Mouse (Mus musculus): ENCODE data around the gene Sirt2.

Sirt2 gene

DNA sequence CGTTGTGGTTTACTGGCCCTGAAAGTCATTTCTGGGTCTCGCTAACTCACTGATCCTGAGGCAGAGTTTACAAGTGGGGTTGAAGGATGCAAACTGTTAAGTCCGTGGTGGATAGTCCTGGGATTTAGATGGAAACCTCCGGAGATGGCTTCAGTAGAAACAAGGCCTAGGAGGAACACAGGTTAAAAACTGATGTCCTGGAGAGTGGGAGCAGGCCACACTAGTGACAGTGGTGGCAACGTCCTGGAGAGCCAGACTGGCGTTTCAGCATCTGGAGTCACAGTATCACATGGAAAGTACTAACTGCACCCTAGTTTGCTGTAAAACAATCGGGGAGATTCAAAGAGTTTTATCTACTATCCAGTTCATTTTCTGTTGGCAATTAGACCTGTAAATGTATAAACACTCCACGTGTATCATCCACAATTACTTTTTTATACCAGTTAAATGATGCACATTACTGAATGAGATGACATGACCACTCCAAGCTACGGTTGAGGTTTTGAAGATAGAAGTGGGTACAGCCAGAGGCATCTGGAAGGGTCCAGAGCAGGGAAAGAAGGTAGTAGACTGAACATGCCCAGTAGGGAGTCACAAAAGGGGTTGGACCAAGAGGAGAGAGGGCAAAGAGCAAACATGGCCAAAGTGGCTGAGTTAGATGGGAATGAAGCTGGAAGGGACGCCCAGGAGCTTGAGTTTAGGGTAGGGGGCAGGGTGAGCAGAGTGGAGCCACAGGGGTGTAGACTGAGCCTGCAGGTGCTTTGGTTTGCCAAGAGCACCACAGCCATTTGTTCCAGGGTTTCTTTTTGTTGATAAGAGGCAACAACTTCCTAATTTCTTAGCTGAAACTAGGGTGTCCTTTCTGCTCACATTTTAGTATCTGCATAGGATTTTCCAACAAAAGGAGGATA lies 56.7 kb downstream of the Sirt2 start:
- in situ Hi-C loops (cut with MboI; ENCODE audit: unreplicated experiment in 2 of 2) = loop anchor here in 1 of 2 experiments (5.0 to 25.0 kb wide), 3 partner anchors 446 to 1361 kb away; partner anchors contain the start of genes Gm26920, Sertad3, Zfp260 and Zfp566

DNA sequence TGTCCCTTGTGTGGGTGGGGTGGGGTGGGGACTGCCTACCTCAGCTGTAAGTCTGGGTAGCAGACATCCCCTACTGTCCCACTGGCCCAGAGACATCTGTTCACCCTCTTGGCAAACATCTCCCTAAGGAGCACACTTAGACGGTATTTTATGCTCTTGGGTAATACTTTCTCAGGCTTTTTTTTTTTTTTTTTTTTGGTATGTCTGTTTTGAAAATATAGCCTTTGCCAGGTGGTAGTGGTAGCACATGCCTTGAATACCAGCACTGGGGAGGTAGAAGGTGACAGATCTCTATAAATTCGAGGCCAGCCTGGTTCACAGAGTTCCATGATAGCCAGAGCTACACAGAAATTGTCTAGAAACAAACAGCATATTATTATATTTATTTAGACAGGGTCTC lies 57.4 kb downstream of the Sirt2 start:
- in situ Hi-C loops (cut with MboI; ENCODE audit: unreplicated experiment in 2 of 2) = loop anchor here in 1 of 2 experiments (5.0 to 25.0 kb wide), 3 partner anchors 447 to 1362 kb away; partner anchors contain the start of genes Gm26920, Sertad3, Zfp260 and Zfp566

DNA sequence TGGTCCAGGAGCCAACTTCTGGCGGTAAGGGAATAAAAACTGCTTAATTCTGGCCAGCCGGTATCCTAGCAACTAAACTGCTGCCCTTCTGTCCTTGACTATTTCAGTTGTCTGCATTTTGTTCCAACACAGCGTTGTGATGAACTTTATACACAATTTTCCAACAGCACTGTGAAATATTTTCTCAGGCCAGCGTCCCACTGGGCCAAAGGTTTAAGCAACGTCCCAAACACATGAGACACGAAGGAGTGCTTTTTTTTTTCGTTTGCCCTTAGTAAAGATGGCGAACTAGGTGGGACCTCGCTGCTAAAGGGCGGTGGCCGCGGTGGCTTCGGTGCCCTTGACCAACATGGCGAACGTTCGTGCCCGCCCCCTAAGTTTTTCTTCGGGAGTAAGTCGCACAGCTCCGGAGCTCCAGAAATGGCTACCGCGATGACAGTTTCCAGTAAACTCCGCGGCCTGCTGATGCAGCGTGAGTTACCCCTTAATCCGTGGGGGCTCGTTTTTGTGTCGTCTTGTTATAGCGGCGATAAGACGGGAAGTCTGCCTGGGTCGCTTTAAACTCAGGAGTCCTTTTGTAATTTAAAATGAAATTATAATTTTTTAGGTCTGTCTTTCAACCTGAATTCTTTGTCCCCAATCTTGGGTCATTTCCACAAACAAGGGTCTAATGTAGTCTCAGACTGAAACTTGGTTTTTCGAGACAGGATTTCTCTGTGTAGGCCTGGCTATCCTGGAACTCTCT lies 58.6 kb downstream of the Sirt2 start, which contains the start of gene Ech1:
Gene Ech1 (plus strand): TSS at position 277 of the 745 bp plus-strand sequence.
- in situ Hi-C loops (cut with MboI; ENCODE audit: unreplicated experiment in 2 of 2) = loop anchor here in 1 of 2 experiments (5.0 to 25.0 kb wide), 3 partner anchors 448 to 1363 kb away; partner anchors contain the start of genes Gm26920, Sertad3, Zfp260 and Zfp566

DNA sequence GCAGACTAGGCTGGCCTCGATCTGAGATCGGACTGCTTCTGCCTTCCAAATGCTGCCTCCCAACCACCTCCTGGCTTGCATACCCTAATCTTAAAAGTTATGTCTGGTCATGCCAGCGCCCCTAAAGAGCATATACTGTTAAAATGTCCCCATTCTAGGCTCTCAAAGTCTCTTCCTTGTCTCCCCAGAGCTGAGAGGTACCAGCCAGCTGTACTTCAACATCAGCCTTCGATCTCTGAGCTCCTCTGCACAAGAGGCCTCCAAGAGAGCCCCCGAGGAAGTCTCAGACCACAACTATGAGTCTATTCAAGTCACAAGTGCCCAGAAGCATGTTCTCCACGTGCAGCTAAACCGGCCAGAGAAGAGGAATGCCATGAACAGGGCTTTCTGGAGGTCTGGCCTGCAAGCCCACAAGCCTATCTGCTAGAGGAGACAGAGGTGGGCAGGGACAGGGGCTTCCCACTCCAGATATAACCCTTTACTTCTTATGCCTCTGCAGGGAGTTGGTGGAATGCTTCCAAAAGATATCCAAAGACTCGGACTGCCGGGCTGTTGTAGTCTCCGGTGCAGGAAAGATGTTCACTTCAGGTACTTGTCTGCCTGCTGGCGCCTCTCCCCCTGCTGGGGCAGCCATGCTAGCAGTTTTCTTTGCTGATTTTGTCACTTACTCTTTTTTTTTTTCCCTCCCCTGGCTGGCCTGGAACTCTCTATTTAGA lies 59.3 kb downstream of the Sirt2 start:
- in situ Hi-C loops (cut with MboI; ENCODE audit: unreplicated experiment in 2 of 2) = no loop called here

DNA sequence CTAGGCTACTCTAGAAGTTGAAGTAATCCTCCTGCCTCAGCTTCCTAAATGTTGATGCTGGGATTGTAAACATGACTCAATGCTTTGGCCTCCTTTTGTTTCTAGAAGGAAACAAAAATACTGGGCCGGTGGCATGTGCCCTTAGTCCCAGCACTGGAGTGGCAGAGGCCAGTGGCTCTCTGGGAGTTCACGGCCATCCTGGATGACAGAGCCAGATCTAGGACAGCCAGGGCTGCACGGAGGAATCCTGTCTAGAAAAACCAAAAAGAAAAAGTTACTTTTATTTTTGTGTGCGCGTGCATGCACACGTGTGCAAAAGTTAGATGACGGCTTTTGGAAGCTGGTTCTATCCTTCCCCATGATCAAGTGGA lies 59.9 kb downstream of the Sirt2 start:
- in situ Hi-C loops (cut with MboI; ENCODE audit: unreplicated experiment in 2 of 2) = no loop called here

DNA sequence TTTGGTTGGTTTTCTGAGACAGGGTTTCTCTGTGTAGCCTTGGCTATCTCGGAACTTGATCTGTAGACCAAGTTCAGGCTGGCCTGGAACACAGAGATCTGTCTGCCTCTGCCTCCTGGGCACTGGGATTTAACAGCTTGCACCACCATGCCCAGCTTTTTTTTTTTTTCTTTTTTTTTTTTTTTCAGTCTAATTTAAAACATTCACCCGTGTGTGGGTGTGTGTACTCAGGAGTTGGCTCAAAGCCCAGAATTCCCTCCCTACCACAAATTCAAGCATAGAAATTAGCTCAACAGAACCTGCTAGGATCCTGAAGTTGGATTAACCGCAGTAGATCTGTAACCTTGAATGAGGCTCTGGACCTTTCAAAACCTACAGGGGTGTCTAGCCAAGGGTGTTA lies 60.8 kb downstream of the Sirt2 start:
- in situ Hi-C loops (cut with MboI; ENCODE audit: unreplicated experiment in 2 of 2) = no loop called here

DNA sequence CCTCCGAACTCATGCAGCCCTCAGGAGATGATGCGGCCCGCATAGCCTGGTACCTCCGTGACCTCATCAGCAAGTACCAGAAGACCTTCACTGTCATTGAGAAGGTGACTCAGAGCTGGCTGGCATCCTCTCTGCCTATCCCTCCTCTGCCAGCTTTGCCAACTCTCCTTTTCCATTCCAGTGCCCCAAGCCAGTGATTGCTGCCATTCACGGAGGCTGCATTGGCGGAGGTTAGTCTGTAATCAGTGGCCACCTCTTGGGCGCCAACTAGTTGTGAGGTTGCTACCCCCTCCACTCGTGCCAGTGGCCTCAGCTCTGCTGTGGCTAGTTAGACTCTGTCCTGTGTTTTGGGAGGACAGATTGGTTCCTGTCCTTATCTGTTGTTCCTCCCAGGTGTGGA lies 63.3 kb downstream of the Sirt2 start:
- in situ Hi-C loops (cut with MboI; ENCODE audit: unreplicated experiment in 2 of 2) = no loop called here

DNA sequence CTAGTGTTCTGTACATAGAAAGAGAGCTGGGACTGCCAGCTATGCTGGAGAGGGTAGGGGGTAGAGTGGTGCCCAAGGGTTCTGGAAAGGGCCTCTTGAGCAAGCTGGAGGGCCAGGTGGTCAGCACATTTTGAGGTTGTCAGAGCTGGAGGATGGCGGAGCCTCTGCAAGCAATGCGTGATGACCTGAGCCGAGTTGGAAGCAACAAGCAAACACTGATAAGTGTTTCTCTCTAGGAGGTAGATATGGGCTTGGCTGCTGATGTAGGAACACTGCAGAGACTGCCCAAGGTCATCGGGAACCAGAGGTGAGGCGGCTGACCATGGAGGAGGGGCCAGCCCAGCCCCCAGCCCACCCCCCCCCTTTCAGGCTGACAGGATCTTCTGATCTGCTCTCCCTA lies 64.4 kb downstream of the Sirt2 start:
- in situ Hi-C loops (cut with MboI; ENCODE audit: unreplicated experiment in 2 of 2) = no loop called here

DNA sequence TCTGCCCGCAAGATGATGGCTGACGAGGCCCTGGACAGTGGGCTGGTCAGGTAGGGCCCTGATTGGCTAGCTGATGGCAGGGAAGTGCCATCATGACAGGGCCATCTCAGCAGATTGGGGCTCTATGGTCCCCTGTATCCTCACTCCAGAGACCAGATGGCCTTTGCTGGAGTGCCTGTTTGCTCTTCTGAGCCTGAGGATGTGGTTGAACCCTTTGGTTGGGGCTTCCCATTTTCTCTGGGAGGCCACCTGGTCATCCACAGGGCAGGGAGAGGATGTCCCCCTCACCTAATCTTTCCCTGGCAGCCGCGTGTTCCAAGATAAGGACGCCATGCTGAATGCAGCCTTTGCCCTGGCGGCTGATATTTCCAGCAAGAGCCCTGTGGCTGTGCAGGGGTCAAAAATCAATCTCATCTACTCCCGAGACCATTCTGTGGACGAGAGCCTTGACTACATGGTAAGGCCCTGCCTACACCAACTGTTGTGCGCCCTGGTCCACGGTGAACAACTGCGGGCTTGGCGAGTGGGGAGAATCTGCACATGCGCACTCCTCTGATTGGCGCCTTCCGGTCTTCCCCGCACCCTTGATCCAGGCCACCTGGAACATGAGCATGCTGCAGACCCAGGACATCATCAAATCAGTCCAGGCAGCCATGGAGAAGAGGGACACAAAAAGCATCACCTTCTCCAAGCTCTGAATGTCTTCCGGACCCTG lies 65.0 kb downstream of the Sirt2 start:
- in situ Hi-C loops (cut with MboI; ENCODE audit: unreplicated experiment in 2 of 2) = no loop called here

DNA sequence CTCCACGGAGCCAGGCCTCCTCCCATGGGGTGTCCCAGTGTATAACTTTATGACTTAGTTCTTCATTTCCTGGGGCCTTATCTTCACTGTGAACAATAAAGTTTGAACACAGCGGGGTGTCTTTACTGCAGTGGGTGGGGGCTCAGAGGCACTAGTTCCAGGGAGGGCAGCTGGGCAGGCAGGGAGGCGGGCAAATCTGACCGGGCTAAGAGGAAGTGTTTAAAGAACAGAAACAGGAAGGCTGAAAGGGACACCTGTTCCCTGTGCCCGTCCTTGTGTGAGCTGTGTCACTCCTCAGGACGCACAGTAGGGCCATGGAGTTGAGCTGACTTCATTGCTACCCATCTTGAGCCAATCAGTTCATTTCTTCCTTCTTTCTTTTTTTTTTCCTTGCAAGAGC lies 65.6 kb downstream of the Sirt2 start:
- in situ Hi-C loops (cut with MboI; ENCODE audit: unreplicated experiment in 2 of 2) = no loop called here

DNA sequence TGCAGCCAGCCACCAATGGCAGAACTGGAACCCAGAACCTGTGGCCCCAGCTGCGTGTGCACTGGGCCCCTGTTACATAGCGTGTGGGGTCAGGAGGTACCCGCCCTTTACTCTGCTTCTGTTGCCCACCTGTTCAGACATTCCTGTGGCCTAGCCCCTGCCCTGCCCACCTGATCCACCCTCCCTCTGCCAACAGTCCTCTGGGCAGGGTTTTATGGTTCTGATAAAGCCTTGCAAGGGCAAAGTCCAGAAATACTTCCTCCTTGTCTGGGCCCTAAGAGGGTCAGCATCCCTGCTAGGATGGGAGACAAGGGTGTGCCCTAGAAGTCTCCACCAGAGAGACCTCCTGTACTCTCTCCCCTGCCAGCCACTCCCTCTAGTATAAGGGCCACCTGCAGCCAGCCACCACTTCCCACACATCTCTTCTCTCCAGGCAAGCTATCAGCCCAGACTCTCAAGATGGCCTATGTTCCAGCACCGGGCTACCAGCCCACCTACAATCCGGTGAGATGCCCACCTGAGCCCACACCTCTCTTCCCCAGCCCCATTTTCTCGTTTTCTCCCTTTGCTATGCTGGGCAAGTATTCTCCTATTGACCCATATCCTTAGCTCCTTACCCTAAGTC lies 67.3 kb downstream of the Sirt2 start, which contains the start of gene Lgals4:
Gene Lgals4 (plus strand): TSS at position 132 of the 625 bp plus-strand sequence.
- in situ Hi-C loops (cut with MboI; ENCODE audit: unreplicated experiment in 2 of 2) = no loop called here

DNA sequence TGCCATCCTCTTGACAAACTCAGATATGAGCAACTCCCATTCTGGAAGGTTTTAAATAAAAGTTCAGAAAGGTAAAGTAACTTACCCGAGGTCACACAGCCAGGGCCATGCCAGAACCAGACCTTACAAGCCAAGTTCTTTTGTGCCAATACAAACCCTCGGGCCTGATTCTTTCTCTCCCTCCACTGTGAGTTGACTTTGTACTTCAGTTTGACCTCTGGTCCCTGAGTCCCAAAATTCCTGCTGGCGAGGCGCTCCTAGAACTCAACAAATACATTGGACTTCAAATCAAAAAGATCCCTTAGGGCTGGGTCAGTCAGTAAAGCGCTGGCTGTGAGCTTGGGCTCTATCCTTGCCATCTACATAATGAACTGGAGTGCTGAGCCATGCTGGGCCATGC lies 70.4 kb downstream of the Sirt2 start:
- in situ Hi-C loops (cut with MboI; ENCODE audit: unreplicated experiment in 2 of 2) = no loop called here

Data from v-Abl transformed pro-B cells (cell line).